Mouse (Mus musculus) v-Abl transformed pro-B cells (cell line): Measurements from ENCODE around the gene Ptprk.

Source experiments
- in situ Hi-C, 2 experiments: fragments of 400-800 bp; cut with MboI; formaldehyde crosslinking; loops; one replicate each; pipeline ENCODE4 v1.15.1; 2025; ENCODE audit not compliant: unreplicated experiment in 2 of 2

Ptprk gene

DNA sequence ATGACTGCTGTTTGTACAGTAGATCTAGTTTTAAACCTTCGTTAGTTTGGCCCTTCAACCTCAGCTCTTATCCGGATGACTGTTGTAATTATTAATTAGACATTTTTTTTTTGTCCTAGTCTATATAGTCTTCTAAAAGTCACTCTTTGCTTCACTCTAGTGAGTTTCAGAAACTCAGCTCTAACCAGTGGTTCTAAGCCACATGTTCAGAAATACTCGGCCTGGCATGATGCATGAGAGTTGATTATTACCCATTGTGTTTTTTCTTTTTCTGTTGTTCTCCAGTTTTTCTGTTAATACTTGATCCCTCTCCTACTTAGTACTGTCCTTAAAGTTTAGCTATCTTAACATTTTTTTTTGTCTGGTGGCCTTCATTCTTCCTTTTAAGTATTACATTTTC, 107.5 kb downstream of the Ptprk start:
- in situ Hi-C loops: no loop called here

DNA sequence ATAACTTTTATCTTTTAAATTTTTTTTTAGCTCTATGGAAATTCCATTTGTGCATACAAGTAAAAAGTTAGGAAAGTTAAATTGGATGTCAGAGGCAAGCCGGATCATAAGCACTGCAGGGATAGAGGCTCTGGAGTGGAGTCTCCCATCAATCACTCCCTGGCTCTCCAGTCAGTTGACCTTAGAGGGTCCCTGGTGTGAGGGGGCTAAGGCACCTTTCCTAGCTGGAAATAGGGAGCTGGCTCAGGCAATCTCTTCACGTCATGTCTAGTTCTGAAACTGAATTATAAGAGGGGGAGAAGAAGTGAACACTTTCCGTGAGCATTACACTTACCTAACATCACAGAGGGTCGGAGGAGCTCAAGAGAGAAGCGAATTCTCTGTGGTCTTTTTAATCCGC, 110.1 kb downstream of the Ptprk start:
- in situ Hi-C loops: no loop called here

DNA sequence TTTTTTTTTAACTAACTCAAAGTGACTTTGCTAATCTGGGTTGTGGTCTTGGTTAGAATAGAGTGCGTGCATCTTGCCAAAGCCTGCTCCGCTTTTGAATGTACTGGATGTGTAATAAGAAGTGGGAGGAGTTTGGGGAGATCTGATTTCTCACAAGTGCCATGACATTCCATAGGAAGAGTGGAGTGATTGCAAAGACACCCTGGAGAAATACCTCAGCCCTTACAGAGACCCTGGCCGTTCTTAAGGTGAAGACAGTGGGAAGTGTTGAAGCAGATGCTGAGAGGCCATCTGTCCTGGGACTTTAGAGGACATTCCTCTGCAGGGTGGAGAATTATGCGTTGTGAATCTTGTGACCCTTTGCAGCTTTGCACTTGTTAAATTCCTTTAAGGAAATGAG, 110.7 kb downstream of the Ptprk start:
- in situ Hi-C loops: no loop called here

DNA sequence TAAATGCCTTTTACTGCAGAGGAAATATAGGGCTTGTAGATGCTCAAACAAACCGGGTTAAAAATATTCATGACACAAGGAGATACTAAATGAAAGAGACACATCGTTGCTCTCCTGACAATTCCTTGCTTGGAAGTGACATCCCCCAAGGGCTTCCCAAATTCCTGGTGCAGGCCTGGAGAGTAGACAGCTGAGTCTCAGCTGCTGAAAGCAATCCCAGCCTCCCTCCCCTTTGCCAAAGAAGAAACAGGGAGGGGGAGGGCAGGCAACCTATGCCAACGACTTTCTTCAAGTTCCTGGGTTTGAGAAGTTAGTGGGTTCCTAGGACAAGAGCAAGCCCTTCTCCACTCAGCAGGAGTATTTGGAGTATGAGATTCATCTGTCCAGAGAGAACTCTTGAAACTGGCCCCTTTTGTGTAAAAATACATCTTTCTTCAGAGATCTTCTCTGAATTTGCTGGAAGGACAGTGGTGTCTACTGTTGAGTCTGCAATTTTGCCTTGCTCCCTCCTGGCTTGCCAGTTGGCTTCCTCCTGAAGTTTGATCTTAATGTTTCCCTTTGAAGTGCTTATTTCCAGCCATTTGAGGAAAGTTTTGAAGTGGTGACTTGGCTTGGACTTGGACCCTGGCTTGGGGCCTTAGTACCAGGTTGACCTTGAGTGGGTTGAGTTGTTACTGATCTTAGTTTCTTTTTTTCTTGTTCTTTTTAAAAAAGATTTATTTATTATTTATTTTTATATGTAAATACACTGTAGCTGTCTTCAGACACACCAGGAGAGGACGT, 111.6 kb downstream of the Ptprk start:
- in situ Hi-C loops: no loop called here

DNA sequence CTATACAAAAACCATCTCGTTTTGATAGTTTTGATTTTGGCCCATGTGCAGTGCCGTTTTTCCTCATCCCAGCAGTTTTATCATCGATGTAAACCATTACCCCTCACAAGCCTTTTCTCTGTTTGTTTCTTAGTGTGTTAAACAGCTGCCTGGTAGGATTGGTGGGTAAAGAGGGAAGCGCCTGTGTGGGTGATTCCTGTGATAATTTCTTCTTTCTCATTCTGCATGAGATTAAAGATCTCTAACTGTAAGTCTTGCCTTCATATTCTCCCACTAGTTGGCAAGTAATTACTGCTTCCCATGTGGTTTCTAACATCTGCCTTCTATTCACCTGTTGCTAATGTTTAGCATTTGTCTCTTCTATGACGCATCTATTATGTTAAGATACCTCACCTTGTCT, 116.8 kb downstream of the Ptprk start:
- in situ Hi-C loops: no loop called here

DNA sequence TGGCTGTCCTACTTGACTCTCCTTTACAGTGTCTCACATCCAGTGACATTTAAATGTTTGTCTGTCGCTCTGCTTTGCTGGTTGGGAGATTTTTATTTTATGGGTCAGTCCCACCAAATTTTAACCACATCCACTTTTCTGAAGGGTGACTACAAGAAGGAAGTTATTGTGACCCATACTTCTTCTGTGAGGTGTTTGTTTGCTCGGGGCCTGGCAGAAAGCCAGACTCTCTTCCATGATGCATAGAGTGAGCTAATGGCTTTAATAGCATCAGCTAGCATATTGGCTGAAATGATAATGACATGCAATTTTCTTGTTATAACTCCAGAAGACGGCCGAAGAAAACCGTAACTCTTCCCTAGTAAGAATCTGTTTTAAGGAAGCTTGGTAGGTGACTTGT, 119.0 kb downstream of the Ptprk start:
- in situ Hi-C loops: no loop called here

DNA sequence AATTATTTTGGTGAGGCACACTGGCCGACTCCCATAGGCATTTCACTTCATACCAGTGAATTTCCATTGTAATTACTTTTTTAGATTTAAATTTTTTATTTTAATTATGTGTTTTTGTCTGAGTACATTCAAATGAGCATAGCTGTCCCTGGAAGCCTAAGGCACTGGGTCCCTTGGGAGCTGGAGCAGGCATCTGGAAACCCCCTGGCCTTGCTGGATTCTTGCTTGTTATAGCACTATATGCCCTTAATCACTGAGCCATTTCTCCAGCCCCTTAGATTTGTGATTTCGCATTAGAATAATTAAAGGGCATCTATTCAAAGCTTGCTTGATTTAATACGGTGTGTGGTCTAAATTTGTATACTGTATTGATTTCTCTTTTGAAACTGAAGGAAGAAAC, 126.0 kb downstream of the Ptprk start:
- in situ Hi-C loops: no loop called here

DNA sequence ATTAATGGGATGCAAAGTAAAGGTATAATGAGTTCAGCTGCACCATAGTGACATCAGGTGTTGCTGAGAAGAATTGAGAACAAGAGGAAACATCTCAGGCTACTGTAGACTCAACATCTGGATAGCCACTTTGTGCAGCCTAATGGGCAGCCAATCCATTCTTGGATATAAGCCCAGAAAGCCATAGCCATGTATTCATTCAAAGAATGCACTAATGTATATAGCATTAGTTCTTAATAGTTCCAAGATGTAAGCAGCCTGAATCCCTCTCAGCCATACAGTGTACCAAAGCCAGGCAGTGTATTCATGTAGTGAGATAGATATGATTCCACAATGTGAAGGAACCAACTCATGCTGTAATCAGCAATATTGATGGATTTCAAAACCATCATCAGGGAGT, 134.8 kb downstream of the Ptprk start:
- in situ Hi-C loops: no loop called here

DNA sequence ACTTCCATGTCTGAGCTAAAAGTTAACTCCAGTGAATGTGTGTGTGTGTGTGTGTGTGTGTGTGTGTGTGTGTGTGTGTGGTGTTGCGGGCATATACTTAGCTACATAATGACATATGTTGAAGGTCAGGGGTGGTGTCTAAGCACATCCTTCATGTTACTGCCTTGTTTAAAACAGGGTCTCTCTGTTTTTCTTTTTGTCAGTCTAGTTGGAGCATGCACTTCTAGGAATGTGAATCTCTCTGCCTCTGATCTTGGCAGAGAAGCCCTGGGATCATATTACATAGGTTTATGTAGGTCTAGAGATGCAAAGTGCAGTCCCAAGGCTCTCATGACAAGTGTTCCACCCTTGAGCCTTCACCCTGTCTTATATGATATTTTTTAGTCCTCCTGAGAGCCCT, 137.5 kb downstream of the Ptprk start:
- in situ Hi-C loops: no loop called here

DNA sequence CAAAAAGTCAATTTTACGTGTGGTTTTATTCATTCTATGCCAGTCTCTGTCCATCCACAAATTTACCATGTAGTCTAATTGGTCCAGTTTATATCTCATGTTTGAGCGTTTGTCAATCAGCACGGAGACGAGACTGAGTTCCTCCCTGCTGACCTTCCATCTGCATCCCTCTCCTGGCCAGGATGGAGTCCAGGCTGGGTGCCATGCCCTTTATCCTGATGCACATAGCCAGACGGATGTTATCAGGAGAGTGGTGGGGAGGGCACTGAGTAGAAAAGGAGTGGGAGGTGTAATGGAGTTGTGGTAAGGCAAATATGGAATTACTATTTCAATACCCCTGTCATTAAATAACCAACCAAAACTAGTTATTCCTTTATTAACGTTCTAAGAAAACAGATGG, 140.5 kb downstream of the Ptprk start:
- in situ Hi-C loops: no loop called here

DNA sequence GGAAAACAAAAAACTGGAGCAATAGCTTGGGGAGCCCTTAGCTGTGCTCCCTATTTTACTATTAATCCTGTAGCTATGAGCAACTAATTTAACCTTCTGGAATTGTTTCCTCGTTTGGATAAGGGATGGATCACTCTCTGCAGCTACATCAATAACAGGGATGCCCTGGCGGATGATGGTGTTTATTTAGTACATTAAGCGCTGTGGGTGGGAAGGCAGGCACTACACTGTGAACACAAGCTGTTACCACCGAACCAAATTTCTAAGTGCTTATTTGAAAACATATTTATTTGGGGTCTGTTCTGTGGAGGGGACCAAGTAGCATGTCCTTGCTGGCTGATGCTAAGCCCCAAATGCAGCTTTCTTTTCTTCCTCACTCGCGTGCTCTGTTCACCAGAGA, 149.0 kb downstream of the Ptprk start:
- in situ Hi-C loops: no loop called here

DNA sequence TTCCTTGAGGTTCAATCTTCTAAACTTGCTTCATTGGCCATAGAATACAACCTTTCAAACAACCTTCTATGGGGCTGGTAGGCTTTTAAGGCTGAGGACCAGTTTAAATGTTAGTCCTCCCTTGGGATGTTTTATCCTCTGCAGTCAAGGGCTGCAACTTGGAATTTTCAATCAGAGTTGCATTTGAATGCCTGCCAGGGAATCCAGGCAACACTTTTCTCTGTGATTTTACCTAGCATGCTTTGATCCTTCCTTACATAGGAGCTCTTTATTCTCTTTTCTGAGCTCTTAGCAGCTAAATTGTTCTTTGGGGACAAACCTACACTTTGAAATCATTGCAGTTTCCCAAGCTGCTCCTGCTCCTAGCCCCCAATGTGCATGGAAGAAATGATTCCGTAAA, 149.8 kb downstream of the Ptprk start:
- in situ Hi-C loops: no loop called here

DNA sequence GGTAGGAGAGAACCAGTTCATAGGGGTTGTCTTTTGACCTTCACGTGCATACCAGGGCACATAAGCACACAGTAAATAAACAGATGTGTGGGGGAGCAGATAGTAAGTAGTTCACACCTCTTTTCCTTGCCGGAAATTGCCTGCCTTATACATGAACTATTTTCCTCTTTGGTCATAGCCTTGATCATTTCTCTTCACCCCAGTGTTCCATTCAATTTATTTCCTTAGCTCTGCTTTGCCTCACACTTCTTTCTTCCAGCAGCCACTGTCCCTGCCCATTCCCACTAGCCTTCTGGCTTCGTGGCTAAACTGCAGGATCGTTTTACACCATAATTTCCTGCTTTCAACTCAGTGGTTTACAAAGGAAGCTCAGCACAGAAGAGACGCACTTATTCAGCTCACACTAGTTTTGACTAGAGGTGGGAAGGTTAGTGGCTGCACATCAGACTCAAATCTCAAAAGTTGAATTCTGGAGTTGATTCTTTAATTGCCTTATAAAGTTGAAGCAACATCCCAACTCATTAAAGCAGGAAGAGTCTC, 151.0 kb downstream of the Ptprk start:
- in situ Hi-C loops: no loop called here

DNA sequence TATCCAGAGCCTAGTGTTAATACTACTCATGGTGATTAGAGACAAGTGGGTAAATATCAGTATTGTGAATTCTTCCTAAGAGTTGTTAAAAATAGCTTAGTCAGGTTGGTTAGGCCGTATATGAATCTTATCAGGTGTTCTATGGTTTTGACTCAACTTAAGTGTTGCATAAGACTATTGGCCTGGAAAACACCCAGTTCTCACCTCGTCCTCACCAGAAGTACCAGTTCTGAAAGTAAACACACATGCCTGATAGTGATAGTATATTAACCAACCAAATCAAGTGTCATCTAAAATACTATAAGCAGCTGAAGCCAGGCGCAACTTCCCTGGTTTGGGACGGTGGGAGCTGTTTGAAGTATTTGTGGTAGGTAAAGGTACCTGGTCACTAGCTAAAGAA, 153.1 kb downstream of the Ptprk start:
- in situ Hi-C loops: no loop called here

DNA sequence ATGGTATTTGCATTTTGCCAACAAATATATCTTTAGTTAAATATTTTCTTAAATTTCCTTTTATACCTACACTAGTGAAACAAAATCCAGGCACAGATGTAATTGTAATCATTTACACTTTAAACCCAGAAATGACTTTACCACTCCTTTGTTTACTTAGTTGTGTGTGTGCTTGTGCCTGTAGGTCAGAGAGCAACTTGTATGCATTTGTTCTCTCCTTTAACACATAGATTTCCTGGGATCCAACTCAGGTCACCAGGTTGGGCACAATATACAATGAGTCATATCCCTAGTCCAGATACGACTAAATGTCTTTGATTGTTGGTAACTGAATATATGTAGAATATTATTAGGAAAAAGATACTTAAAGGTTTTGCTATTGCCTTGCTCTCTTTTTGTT, 153.6 kb downstream of the Ptprk start:
- in situ Hi-C loops: no loop called here

DNA sequence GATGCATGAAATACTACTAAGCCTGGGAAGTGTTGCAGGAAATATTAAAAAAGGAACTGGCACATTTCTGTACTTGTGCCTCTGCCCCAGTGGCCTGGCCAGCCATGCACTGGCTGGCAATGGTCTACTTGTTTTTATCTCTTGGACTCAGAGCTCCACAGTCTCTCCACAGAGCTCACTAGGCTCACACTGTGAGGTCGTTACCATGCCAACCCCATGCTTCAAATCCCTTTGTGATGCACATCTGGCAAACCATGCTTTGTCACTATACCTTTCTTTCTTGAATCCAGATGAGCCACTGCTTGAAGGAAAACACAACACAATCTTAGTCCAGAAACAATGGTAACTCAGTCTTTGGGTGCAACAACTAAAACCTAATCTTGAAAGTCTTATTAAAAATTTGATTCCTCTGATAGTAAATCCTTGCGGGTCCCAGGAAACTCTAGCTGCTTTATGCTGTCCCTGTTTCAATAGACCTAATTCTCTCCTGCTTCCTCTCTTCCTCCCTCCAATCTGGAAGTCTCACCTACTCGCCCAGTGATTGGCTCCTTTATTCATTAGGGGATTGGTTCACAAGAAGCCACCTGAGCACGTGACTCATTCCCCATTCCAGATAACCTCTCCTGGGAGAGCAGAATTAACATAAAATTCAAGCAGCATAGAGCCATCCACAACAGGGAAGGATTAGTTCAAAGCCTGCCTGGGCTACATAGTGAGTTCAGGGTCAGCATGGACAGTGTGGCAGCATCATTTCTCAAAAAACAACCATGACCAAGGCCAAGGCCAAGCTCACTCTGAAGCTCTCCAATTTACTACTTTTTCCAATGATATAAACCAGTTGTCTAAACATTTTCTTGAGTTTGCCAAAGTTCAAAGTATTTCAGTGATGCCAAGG, 157.9 kb downstream of the Ptprk start:
- in situ Hi-C loops: no loop called here

DNA sequence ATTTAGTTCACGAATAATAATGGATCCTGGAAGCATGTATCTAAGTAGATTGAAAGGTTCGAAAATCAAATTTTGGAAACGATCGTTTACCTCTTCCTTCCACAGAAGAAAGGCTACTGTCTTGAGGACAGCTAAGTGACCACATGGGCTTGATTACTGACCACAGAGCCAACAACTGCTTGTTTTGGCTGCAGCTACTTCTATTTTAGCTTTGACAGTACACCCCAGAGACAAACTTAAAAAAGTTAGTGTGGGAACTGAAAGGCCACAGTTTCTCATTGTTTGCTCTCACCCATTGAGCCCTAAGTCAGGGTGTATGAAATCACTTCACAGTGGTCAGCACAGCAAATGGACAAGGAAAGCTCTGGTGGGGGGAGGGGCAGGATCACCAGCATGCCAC, 174.4 kb downstream of the Ptprk start:
- in situ Hi-C loops: no loop called here

DNA sequence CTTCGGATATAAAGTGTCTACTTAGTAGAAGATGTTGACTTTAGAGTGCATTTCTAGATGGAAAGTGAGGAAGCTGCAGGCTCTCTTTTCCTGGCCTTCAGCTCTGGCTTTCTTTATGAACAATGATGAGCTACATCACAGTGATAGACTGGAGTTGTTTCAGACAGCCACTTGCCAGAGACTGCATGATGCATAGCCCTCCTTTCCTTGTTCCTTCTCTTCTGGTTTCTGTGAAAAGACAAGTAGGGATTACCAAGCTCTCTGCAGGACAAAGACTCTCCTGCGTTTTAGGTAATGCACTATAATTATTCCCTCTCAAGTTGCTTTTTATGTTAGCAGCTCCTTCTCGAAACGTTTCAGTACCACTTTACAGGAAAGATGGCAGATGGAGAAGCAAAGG, 176.8 kb downstream of the Ptprk start:
- in situ Hi-C loops: no loop called here

DNA sequence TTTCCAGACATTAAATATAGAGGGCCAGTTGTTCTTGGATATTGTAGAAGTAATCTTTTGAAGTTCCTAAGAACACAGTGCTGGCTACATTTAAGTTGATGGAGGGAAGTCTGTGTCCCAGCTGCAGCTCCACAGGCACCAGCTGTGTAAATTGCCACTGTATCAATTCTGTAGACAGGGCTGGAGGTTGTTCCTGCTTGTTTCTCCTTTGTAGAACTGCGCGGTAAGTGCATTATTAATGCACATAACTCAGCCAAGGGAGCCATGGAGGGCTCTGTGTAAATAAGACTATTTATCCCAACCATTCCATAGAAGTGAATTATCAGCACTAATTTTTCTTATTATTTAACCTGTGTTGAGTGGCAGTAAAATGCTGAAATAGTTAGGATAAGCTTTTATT, 186.0 kb downstream of the Ptprk start:
- in situ Hi-C loops: no loop called here

DNA sequence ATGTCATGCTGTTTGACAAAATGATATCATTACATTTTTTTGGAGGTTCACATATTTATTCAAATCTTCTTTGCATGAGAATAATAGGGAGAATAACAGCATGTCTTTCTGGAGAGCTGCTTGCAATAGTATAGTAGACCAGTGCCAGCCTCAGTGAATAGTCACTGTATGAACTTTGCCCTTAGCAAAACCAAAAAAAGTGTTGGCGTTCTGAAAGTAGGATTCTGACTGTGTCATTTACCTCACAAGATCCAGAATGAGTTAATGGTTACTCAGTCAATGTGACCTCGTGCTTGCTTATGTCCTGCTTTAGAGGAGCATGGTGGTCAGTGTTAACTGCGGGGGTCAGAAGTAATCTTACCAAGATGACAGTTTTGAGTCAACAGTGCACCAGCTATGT, 187.5 kb downstream of the Ptprk start:
- in situ Hi-C loops: no loop called here

DNA sequence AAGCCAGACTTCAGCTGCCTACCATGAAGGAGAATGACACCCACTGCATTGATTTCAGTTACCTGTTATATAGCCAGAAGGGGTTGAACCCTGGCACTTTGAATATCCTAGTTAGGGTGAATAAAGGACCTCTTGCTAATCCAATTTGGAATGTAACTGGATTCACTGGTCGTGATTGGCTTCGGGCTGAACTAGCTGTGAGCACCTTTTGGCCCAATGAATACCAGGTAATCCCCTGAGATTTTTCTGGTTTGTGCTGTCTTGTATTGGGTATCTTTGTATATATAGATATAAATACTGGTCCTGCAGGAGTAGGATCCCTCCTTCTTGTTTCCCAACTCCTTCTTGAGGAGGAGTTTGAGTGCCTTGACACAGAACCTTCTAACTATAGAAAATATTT, 188.9 kb downstream of the Ptprk start:
- in situ Hi-C loops: no loop called here

DNA sequence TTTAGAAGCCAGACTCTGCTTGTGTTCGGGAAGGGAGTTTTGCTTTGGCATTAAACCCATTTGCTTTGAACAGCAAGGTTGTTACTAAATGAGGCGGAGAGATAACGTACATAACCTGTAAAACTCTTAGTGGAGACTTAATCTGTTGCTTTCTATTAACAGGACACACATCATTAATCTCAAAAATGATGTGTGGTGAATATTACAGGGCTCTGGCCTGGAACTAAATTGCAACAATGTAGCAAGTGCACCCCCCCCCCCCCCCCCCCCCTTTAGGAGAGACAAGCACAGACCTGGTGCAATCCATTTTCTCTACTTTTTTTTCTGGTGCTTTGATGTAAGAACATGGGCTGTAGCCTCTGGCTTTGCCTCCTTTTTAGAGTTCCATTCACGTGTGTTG, 195.7 kb downstream of the Ptprk start:
- in situ Hi-C loops: no loop called here
